Mouse (Mus musculus) limb, embryonic 12.5 days (tissue): ENCODE results near the gene Odf3l2. TPM values are rescaled to one million over a fixed set of nuclear protein-coding genes. Genes with fewer than 3 reads are reported as not detected.

Experiments
- ATAC-seq: fragments of 200-750 bp; cut with Nextera tagmentation; 2 replicates; pipeline ENCODE4 v1.8.0; 2017; ENCODE audit warnings: low read depth, moderate TSS enrichment; ENCODE audit not compliant: insufficient number of reproducible peaks, insufficient read depth, low FRiP score, low TSS enrichment
- H3K27ac ChIP-seq: fragments of 300-500 bp; sonication (generic); 2 replicates; pipeline ENCODE4 v1.5.1; 2016; ENCODE audit warnings: mild to moderate bottlenecking, moderate library complexity
- H3K27me3 ChIP-seq: fragments of 300-500 bp; sonication (generic); 2 replicates; pipeline ENCODE4 v1.6.1; 2016; ENCODE audit warnings: mild to moderate bottlenecking, moderate library complexity
- H3K36me3 ChIP-seq: fragments of 300-500 bp; sonication (generic); 2 replicates; pipeline ENCODE4 v1.6.1; 2016; ENCODE audit warnings: mild to moderate bottlenecking, moderate library complexity
- H3K4me1 ChIP-seq: fragments of 300-500 bp; sonication (generic); replicated peaks from 2 replicates; pipeline ENCODE4 v1.6.1; 2016
- H3K4me2 ChIP-seq: fragments of 300-500 bp; sonication (generic); 2 replicates; pipeline ENCODE4 v1.6.1; 2016; ENCODE audit warnings: mild to moderate bottlenecking, moderate library complexity
- H3K4me3 ChIP-seq: fragments of 300-500 bp; sonication (generic); replicated peaks from 2 replicates; pipeline ENCODE4 v1.5.1; 2016; ENCODE audit warnings: mild to moderate bottlenecking
- H3K9ac ChIP-seq: fragments of 300-500 bp; sonication (generic); replicated peaks from 2 replicates; pipeline ENCODE4 v1.6.1; 2016; ENCODE audit warnings: mild to moderate bottlenecking, moderate library complexity
- H3K9me3 ChIP-seq: fragments of 300-500 bp; sonication (generic); 2 replicates; pipeline ENCODE4 v1.6.1; 2016; ENCODE audit warnings: mild to moderate bottlenecking, moderate library complexity
- WGBS: fragments of 180-500 bp; shearing (Covaris S2); methylation state at CpG from one replicate; pipeline ENCODE4 v1.1.7; 2016; 5-methylcytosine and 5-hydroxymethylcytosine counted together
- polyA plus RNA-seq: library from polyadenylated mRNA; unstranded; fragments of >200 nt; fragmentation: Nextera tagmentation; extraction: Ambion mirVana; gene quantifications from 2 replicates; pipeline ENCODE4 v1.2.1, GENCODE M21; 2016

Odf3l2 gene
- polyA plus RNA-seq, 1 experiment from 2014 or later: not detected

- H3K4me2 ChIP-seq: no peak overlapping the region
- 80% methylated on average over 9 of the region's 9 CpGs for WGBS
- H3K9ac ChIP-seq: no peak overlapping the region
- H3K4me3 ChIP-seq: no peak overlapping the region
- no peak overlapping the region for H3K27ac ChIP-seq
- H3K27me3 ChIP-seq: 0 out of 2 replicates have a peak, but pooled peaks cover 4% of the 10 kb centered on the region
- no peaks in the 10 kb centered on the region for H3K36me3 ChIP-seq
- H3K9me3 ChIP-seq: no peaks in the 10 kb centered on the region
- H3K4me1 ChIP-seq: no peaks in the 10 kb centered on the region
- no peak for ATAC-seq
These were observed 20.1 kb downstream of the Odf3l2 start for GRCm38 (mm10) chr10:79625398-79625797.

- WGBS: 71% methylated on average over 12 of the region's 12 CpGs
- ATAC-seq: no peak
- 0 out of 2 replicates have a peak, but pooled peaks cover 4% of the 10 kb centered on the region for H3K27me3 ChIP-seq
- H3K4me3 ChIP-seq: no peak overlapping the region
- no peaks in the 10 kb centered on the region for H3K4me1 ChIP-seq
- no peak overlapping the region for H3K9ac ChIP-seq
- H3K9me3 ChIP-seq: no peaks in the 10 kb centered on the region
- H3K27ac ChIP-seq: no peak overlapping the region
- no peak overlapping the region for H3K4me2 ChIP-seq
- no peaks in the 10 kb centered on the region for H3K36me3 ChIP-seq
These were observed 21.6 kb downstream of the Odf3l2 start for GRCm38 (mm10) chr10:79623950-79624349.

- H3K4me2 ChIP-seq: no peak overlapping the region
- no peak overlapping the region for H3K4me3 ChIP-seq
- H3K9me3 ChIP-seq: no peaks in the 10 kb centered on the region
- no peak overlapping the region for H3K27ac ChIP-seq
- peaks cover 22% of the 10 kb centered on the region for H3K4me1 ChIP-seq
- H3K36me3 ChIP-seq: no peaks in the 10 kb centered on the region
- H3K9ac ChIP-seq: no peak overlapping the region
- WGBS: 92% methylated on average over 5 of the region's 5 CpGs
- H3K27me3 ChIP-seq: peaks cover 44% of the 10 kb centered on the region
- no peak for ATAC-seq
These were observed 29.2 kb downstream of the Odf3l2 start for GRCm38 (mm10) chr10:79616376-79616775.

GRCm38 (mm10) chr10:79615860-79616259 is 29.7 kb downstream of the Odf3l2 start:
- Histone ChIP-seq H3K9me3 (no peaks in the 10 kb centered on the region), H3K27ac (no peak overlapping the region), H3K27me3 (peaks cover 49% of the 10 kb centered on the region), H3K4me3 (no peak overlapping the region), H3K36me3 (no peaks in the 10 kb centered on the region), H3K4me2 (no peak overlapping the region), H3K4me1 (peaks cover 22% of the 10 kb centered on the region), H3K9ac (no peak overlapping the region)
- 17% methylated on average over 8 of the region's 8 CpGs for WGBS
- no peak for ATAC-seq

GRCm38 (mm10) chr10:79614305-79614643 is 31.3 kb downstream of the Odf3l2 start:
- no peak overlapping the region; the same call in 1 of the 2 replicates for H3K9ac ChIP-seq
- H3K27ac ChIP-seq: no peak overlapping the region
- peak overlapping the region; percentile 95 for H3K4me2 ChIP-seq
- no peaks in the 10 kb centered on the region for H3K9me3 ChIP-seq
- no peaks in the 10 kb centered on the region for H3K36me3 ChIP-seq
- 86% methylated on average over 1 of the region's 1 CpGs for WGBS
- peak; percentile 84; the same call in 1 of the 2 replicates for ATAC-seq
- H3K4me1 ChIP-seq: peaks cover 22% of the 10 kb centered on the region
- peaks cover 65% of the 10 kb centered on the region for H3K27me3 ChIP-seq
- H3K4me3 ChIP-seq: peak overlapping the region; percentile 62

GRCm38 (mm10) chr10:79613578-79614304 is 31.8 kb downstream of the Odf3l2 start, which contains the start of gene C2cd4c:
C2cd4c (minus strand) TSS chr10:79614025.
- no peaks in the 10 kb centered on the region for H3K9me3 ChIP-seq
- WGBS: 1% methylated on average over 60 of the region's 60 CpGs
- peak within 1 kb of the TSS; percentile 59 for H3K9ac ChIP-seq
- H3K36me3 ChIP-seq: no peaks in the 10 kb centered on the region
- peak; percentile 67 for ATAC-seq
- H3K4me1 ChIP-seq: peaks cover 22% of the 10 kb centered on the region
- H3K27me3 ChIP-seq: peaks cover 70% of the 10 kb centered on the region
- peak within 1 kb of the TSS; percentile 62 for H3K4me3 ChIP-seq
- H3K27ac ChIP-seq: no peak within 1 kb of the TSS
- peak within 1 kb of the TSS; percentile 95 for H3K4me2 ChIP-seq

GRCm38 (mm10) chr10:79612192-79613135 is 33.1 kb downstream of the Odf3l2 start:
- no peaks in the 10 kb centered on the region for H3K36me3 ChIP-seq
- H3K27me3 ChIP-seq: peaks cover 70% of the 10 kb centered on the region
- H3K27ac ChIP-seq: no peak overlapping the region
- H3K9me3 ChIP-seq: no peaks in the 10 kb centered on the region
- H3K4me1 ChIP-seq: peaks cover 25% of the 10 kb centered on the region
- peak overlapping the region; percentile 12; the same call in 1 of the 2 replicates for H3K9ac ChIP-seq
- 9% methylated on average over 51 of the region's 51 CpGs for WGBS
- peak overlapping the region; percentile 47 for H3K4me2 ChIP-seq
- peak overlapping the region; percentile 62 for H3K4me3 ChIP-seq
- no peak for ATAC-seq

- Histone ChIP-seq H3K27me3 (peaks cover 65% of the 10 kb centered on the region), H3K4me2 (peak overlapping the region; percentile 47; the same call in 1 of the 2 replicates), H3K4me1 (peaks cover 25% of the 10 kb centered on the region), H3K4me3 (no peak overlapping the region), H3K36me3 (no peaks in the 10 kb centered on the region), H3K27ac (no peak overlapping the region), H3K9ac (no peak overlapping the region), H3K9me3 (no peaks in the 10 kb centered on the region)
- no peak for ATAC-seq
- 35% methylated on average over 5 of the region's 5 CpGs for WGBS
These were observed 34.2 kb downstream of the Odf3l2 start for GRCm38 (mm10) chr10:79611296-79611695.

- H3K27ac ChIP-seq: no peak overlapping the region
- no peak overlapping the region for H3K9ac ChIP-seq
- H3K9me3 ChIP-seq: no peaks in the 10 kb centered on the region
- no peaks in the 10 kb centered on the region for H3K36me3 ChIP-seq
- no peak for ATAC-seq
- no peak overlapping the region for H3K4me3 ChIP-seq
- H3K27me3 ChIP-seq: peaks cover 59% of the 10 kb centered on the region
- H3K4me2 ChIP-seq: no peak overlapping the region
- 91% methylated on average over 3 of the region's 3 CpGs for WGBS
- H3K4me1 ChIP-seq: peaks cover 25% of the 10 kb centered on the region
These were observed 36.3 kb downstream of the Odf3l2 start for GRCm38 (mm10) chr10:79609276-79609675.

- H3K36me3 ChIP-seq: no peaks in the 10 kb centered on the region
- no peak overlapping the region for H3K27ac ChIP-seq
- no peak overlapping the region for H3K4me3 ChIP-seq
- ATAC-seq: no peak
- no peak overlapping the region for H3K4me2 ChIP-seq
- H3K27me3 ChIP-seq: peaks cover 45% of the 10 kb centered on the region
- H3K4me1 ChIP-seq: peaks cover 17% of the 10 kb centered on the region
- no peaks in the 10 kb centered on the region for H3K9me3 ChIP-seq
- 30% methylated on average over 2 of the region's 2 CpGs for WGBS
- no peak overlapping the region for H3K9ac ChIP-seq
These were observed 37.6 kb downstream of the Odf3l2 start for GRCm38 (mm10) chr10:79607892-79608291.

- WGBS: 69% methylated on average over 4 of the region's 4 CpGs
- peaks cover 31% of the 10 kb centered on the region for H3K27me3 ChIP-seq
- no peaks in the 10 kb centered on the region for H3K36me3 ChIP-seq
- ATAC-seq: no peak
- H3K4me3 ChIP-seq: no peak overlapping the region
- H3K9me3 ChIP-seq: no peaks in the 10 kb centered on the region
- peaks cover 4% of the 10 kb centered on the region; the same call in 1 of the 2 replicates for H3K4me1 ChIP-seq
- H3K9ac ChIP-seq: no peak overlapping the region
- no peak overlapping the region for H3K4me2 ChIP-seq
- H3K27ac ChIP-seq: no peak overlapping the region
These were observed 39.0 kb downstream of the Odf3l2 start for GRCm38 (mm10) chr10:79606537-79606936.
